Mouse (Mus musculus) CH12.LX (cell line): ENCODE data around the gene Ehd1.

Source experiments
- CTCF ChIP-seq, 2 experiments: IDR thresholded peaks in 1 of 2; conservative IDR thresholded peaks in 1 of 2; 2 replicates each; pipeline ENCODE4 v1.5.1; 2011 to 2012; ENCODE audit warnings: low read depth in 2 of 2, low read length in 2 of 2, improper control_type of control experiment in 1 of 2, inconsistent platforms in 1 of 2, mild to moderate bottlenecking in 1 of 2, moderate library complexity in 1 of 2
- EP300 ChIP-seq: IDR thresholded peaks from 2 replicates; pipeline ENCODE4 v1.6.1; 2011; ENCODE audit warnings: low read length, improper control_type of control experiment
- MXI1 ChIP-seq: IDR thresholded peaks from 2 replicates; pipeline ENCODE4 v1.6.1; 2011; ENCODE audit warnings: mild to moderate bottlenecking, low read depth, low read length, improper control_type of control experiment
- POLR2A ChIP-seq: IDR thresholded peaks from 2 replicates; pipeline ENCODE4 v1.6.1; 2011; ENCODE audit warnings: low read depth, mild to moderate bottlenecking, improper control_type of control experiment, low read length

DNA sequence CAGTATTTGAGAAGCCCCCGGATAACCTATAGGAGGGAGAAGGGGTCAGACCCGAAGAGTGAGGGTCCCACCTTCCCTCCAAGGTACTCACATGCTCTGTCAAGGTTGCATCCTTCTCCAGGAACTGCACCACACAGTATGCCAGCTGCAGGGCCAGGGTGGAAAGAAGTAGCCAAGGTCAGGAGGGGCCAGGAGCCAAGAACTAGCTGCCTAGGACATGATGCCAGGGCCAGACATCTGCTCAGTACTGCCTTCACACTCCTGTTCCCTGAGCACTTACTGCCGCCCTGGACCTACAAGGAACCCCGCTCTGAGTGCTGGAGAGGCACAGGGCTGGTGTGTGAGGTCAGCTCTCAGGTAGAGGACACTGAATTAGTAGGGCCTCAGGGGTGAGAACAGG is 46.1 kb upstream of the Ehd1 start:
- TF ChIP-seq POLR2A = no peak
- no peak for TF ChIP-seq MXI1
- no peak for TF ChIP-seq CTCF (conservative IDR thresholded peaks at IDR 0.05 in 1 of 2, IDR thresholded peaks at IDR 0.05 in 1 of 2; ENCODE audit: low read depth in 2 of 2, low read length in 2 of 2)
- TF ChIP-seq EP300 = no peak
